Mouse (Mus musculus): ENCODE data around the gene Treml2. TPM values are rescaled to one million over a fixed set of nuclear protein-coding genes. Genes with fewer than 3 reads are reported as not detected.
"Not testable (repeated sequence)": the region's sequence is repeated elsewhere in the genome, so short reads cannot be mapped to it uniquely, and the experiment has no call there.

The Treml2 gene
- polyA plus RNA-seq, 1 experiment from 2014 or later = 0.17 TPM

DNA sequence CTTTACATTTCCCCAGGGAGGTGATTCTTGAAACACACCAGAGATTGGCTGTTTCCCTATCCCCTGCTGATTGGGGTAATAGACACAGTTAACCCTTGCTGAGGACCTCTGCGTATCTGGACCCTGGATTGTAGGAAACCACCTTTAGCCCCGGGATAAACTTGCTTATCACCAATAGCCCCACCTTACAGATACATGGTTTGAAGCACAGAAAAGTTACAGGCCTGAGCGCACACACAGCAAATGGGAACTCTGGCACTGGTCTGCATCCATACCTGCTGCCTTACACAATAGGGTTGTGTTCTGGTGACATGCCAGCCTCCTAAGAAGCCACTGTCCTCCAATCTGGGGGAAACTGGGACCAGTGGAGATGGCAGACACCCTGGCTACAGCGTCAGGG, 46.5 kb downstream of the Treml2 start:
- no peaks in the 10 kb centered on the region for H3K36me3 ChIP-seq (ENCODE audit: control insufficient read depth, insufficient read depth, low read length)
- WGBS = 83% methylated on average over 4 of the region's 4 CpGs
- H3K27ac ChIP-seq (ENCODE audit: low read length) = no peak overlapping the region

DNA sequence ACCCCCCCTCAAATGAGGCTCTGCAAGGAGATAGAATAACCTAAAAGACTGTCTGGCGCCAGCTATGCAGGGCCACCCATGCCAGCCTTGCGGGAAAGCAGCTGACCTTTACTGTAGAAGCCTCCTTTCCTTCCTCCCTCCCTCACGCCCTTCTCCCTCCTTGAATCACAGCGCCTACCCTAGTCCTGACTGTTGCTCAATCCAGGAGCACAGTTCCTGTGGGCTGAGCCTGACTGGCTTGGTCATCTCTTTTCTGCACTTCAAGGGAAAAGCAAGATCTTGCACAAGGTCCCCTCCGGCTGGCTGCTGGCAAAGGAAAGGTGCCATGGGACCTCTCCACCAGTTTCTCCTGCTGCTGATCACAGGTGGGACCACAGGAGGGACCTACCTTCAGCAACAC, 46.9 kb downstream of the Treml2 start, which contains the start of gene Trem2:
Trem2 (plus strand) TSS at position 171 of the 400 bp plus-strand sequence.
- Histone ChIP-seq H3K9me3 (ENCODE audit: control insufficient read depth, low read depth, low read length) (no peaks in the 10 kb centered on the region), H3K9ac (replicated peaks; ENCODE audit: low read depth, low read length) (no peak within 1 kb of the TSS), H3K4me1 (ENCODE audit: control insufficient read depth, insufficient read depth, low read length) (no peaks in the 10 kb centered on the region), H3K4me2 (replicated peaks; ENCODE audit: low read depth, low read length) (no peak within 1 kb of the TSS), H3K4me3 (ENCODE audit: low read depth, low read length) (no peak within 1 kb of the TSS), H3K36me3 (ENCODE audit: control insufficient read depth, insufficient read depth, low read length) (no peaks in the 10 kb centered on the region), H3K27me3 (ENCODE audit: control insufficient read depth, insufficient read depth, low read length) (no peaks in the 10 kb centered on the region), H3K27ac (ENCODE audit: low read length) (no peak within 1 kb of the TSS)
- WGBS = 71% methylated on average over 5 of the region's 5 CpGs
- no peak for ATAC-seq (ENCODE audit: insufficient number of reproducible peaks, insufficient read depth, low FRiP score, low read depth)

More for the DNA sequence above, 46.5 kb downstream of the Treml2 start:
- Histone ChIP-seq H3K4me3 (ENCODE audit: low read depth, low read length) (no peak overlapping the region), H3K4me1 (ENCODE audit: control insufficient read depth, insufficient read depth, low read length) (no peaks in the 10 kb centered on the region), H3K9ac (replicated peaks; ENCODE audit: low read depth, low read length) (no peak overlapping the region), H3K9me3 (ENCODE audit: control insufficient read depth, low read depth, low read length) (no peaks in the 10 kb centered on the region), H3K4me2 (replicated peaks; ENCODE audit: low read depth, low read length) (no peak overlapping the region), H3K27me3 (ENCODE audit: control insufficient read depth, insufficient read depth, low read length) (no peaks in the 10 kb centered on the region)
- ATAC-seq (ENCODE audit: insufficient number of reproducible peaks, insufficient read depth, low FRiP score, low read depth) = no peak

DNA sequence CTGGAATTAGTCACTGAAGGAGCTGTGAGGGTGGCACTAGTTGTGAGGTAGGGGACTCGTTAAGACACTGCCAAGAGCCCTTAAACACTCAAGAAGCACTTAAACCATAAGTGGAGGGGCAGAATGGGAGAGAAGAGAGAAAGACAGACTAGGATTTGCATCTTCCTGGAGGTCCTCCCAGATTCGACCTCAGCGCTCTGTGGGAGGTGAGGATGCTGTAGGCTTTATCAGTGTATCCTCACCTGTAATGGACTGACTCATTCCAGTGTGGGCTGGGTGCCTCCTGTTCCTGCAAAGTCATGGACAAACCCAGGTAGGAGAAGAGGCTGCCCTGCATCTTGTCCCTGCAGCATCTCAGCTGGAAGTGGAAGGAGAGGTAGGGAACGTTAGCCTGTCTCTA, 47.5 kb downstream of the Treml2 start:
- ATAC-seq (ENCODE audit: insufficient number of reproducible peaks, insufficient read depth, low FRiP score, low read depth) = no peak
- H3K27ac ChIP-seq (ENCODE audit: low read length) = no peak overlapping the region
- H3K4me2 ChIP-seq (replicated peaks; ENCODE audit: low read depth, low read length) = no peak overlapping the region
- H3K27me3 ChIP-seq (ENCODE audit: control insufficient read depth, insufficient read depth, low read length) = no peaks in the 10 kb centered on the region
- no peaks in the 10 kb centered on the region for H3K36me3 ChIP-seq (ENCODE audit: control insufficient read depth, insufficient read depth, low read length)
- no peaks in the 10 kb centered on the region for H3K4me1 ChIP-seq (ENCODE audit: control insufficient read depth, insufficient read depth, low read length)
- H3K9ac ChIP-seq (replicated peaks; ENCODE audit: low read depth, low read length) = no peak overlapping the region
- WGBS = 61% methylated on average over 4 of the region's 4 CpGs
- H3K9me3 ChIP-seq (ENCODE audit: control insufficient read depth, low read depth, low read length) = no peaks in the 10 kb centered on the region
- H3K4me3 ChIP-seq (ENCODE audit: low read depth, low read length) = no peak overlapping the region

DNA sequence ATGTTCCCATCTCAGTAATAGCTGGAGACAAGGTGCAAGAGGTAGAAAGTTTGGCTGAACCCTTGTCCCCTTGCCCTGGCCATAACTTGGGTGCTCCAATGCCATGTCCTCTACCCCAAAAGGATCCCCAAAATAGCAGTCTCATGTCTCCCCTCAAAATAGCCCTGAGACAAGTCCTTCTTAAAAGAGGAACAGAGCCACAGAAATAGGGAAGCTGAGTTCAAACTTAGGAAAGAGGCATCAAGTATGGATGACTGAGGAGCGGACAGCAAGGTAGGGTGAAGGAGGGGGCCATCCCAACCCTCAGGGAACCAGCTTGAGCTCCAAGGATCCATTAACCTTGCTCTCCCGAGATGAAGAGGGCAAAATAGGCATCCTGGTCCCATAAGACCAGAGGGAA, 48.0 kb downstream of the Treml2 start:
- H3K9me3 ChIP-seq (ENCODE audit: control insufficient read depth, low read depth, low read length) = no peaks in the 10 kb centered on the region
- H3K4me1 ChIP-seq (ENCODE audit: control insufficient read depth, insufficient read depth, low read length) = no peaks in the 10 kb centered on the region
- H3K27me3 ChIP-seq (ENCODE audit: control insufficient read depth, insufficient read depth, low read length) = no peaks in the 10 kb centered on the region
- no peaks in the 10 kb centered on the region for H3K36me3 ChIP-seq (ENCODE audit: control insufficient read depth, insufficient read depth, low read length)
- WGBS = 71% methylated on average over 2 of the region's 2 CpGs
- H3K4me3 ChIP-seq (ENCODE audit: low read depth, low read length) = no peak overlapping the region
- no peak overlapping the region for H3K9ac ChIP-seq (replicated peaks; ENCODE audit: low read depth, low read length)
- no peak overlapping the region for H3K4me2 ChIP-seq (replicated peaks; ENCODE audit: low read depth, low read length)
- ATAC-seq (ENCODE audit: insufficient number of reproducible peaks, insufficient read depth, low FRiP score, low read depth) = no peak
- no peak overlapping the region for H3K27ac ChIP-seq (ENCODE audit: low read length)

DNA sequence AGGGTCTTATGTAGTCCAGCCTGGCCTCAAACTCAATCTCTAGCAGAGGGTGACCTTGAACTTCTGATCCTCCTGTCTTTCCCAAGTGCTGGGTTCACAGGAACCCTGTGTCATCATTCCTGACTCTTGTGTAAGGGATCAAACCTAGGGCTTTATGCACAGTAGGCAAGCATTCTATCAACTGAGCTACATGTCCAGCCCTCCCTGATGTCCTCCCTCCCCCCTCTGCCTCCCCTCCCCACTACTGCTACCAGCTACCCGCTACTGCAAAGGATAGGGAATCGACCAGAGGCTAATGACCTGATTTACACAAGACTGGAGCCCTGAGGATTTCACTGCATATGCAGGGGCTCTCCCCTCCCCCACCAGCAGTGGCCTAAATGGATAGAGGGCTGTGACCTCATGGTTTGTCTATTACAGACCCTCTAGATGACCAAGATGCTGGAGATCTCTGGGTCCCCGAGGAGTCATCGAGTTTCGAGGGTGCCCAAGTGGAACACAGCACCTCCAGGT, 51.4 kb downstream of the Treml2 start:
- Histone ChIP-seq H3K36me3 (ENCODE audit: control insufficient read depth, insufficient read depth, low read length) (no peaks in the 10 kb centered on the region), H3K9me3 (ENCODE audit: control insufficient read depth, low read depth, low read length) (no peaks in the 10 kb centered on the region), H3K4me3 (ENCODE audit: low read depth, low read length) (no peak overlapping the region), H3K4me1 (ENCODE audit: control insufficient read depth, insufficient read depth, low read length) (no peaks in the 10 kb centered on the region), H3K4me2 (replicated peaks; ENCODE audit: low read depth, low read length) (no peak overlapping the region), H3K9ac (replicated peaks; ENCODE audit: low read depth, low read length) (no peak overlapping the region), H3K27ac (ENCODE audit: low read length) (no peak overlapping the region), H3K27me3 (ENCODE audit: control insufficient read depth, insufficient read depth, low read length) (no peaks in the 10 kb centered on the region)
- WGBS = 79% methylated on average over 5 of the region's 5 CpGs
- ATAC-seq (ENCODE audit: insufficient number of reproducible peaks, insufficient read depth, low FRiP score, low read depth) = no peak

DNA sequence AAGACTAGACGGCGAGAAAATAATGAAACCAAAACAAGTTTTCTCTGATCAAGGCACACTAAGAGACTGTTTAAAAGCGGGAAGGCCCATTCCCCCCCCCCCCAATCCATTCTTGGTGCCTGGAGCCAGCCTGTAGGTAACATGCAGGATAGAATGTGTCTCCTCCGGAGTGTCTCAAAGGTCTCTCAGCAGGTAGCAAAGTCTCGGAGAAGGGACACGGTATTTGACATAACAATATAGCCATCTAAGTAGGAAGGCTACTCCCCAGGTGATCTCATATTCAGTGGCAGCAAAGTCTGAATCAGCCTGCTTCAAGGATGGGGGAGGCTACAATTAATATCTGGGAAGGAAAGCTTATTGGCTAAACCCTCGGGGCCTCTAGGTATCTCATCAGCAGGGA, 53.7 kb downstream of the Treml2 start:
- ATAC-seq (ENCODE audit: insufficient number of reproducible peaks, insufficient read depth, low FRiP score, low read depth); H3K9ac ChIP-seq (replicated peaks; ENCODE audit: low read depth, low read length); H3K4me2 ChIP-seq (replicated peaks; ENCODE audit: low read depth, low read length); H3K27me3 ChIP-seq (ENCODE audit: control insufficient read depth, insufficient read depth, low read length); H3K4me1 ChIP-seq (ENCODE audit: control insufficient read depth, insufficient read depth, low read length); H3K9me3 ChIP-seq (ENCODE audit: control insufficient read depth, low read depth, low read length); H3K36me3 ChIP-seq (ENCODE audit: control insufficient read depth, insufficient read depth, low read length); H3K4me3 ChIP-seq (ENCODE audit: low read depth, low read length); H3K27ac ChIP-seq (ENCODE audit: low read length): not testable (repeated sequence)
- 84% methylated on average over 7 of the region's 7 CpGs for WGBS

DNA sequence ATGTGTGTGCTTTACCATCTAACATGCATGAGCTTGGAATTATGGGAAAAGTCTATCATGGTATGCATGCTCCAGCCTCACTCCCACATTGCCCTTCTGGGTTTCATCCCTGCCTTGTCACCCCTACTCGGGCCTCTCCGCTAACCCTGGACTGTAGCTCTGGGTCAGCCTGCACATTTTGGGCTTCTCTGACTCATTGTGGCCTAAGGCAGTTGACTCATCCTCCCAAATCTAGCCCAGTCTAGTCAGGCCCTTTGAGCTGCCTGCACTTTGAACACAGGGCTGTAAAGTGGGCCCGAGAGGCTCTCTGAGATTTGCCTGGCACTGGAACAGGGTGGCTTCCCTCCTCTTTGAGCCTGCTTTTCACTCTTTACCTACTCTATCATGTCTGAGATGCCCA, 56.5 kb downstream of the Treml2 start:
- ATAC-seq (ENCODE audit: insufficient number of reproducible peaks, insufficient read depth, low FRiP score, low read depth) = no peak
- no peaks in the 10 kb centered on the region for H3K36me3 ChIP-seq (ENCODE audit: control insufficient read depth, insufficient read depth, low read length)

DNA sequence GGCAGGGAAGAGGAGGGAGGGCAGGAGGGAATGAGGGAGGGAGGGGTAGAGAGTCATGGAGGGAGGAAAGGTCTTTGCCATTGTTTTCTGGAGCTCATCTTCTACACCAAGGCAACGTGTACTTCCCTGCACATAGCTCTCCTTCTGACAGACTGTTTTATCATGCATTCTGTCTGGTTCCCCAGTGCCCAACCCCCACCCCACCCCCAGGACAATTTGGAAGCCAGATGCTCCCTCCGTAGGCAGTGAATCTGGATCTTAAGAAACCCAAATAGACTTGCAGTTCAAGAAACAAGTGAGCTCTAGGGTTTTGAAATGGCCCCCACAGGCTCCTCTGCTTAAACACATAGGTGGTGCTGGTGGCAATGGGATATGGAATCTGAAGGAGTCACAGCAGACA, 58.6 kb downstream of the Treml2 start:
- Histone ChIP-seq H3K9ac (replicated peaks; ENCODE audit: low read depth, low read length) (no peak overlapping the region), H3K9me3 (ENCODE audit: control insufficient read depth, low read depth, low read length) (no peaks in the 10 kb centered on the region), H3K4me2 (replicated peaks; ENCODE audit: low read depth, low read length) (no peak overlapping the region), H3K4me3 (ENCODE audit: low read depth, low read length) (no peak overlapping the region), H3K27ac (ENCODE audit: low read length) (no peak overlapping the region), H3K36me3 (ENCODE audit: control insufficient read depth, insufficient read depth, low read length) (no peaks in the 10 kb centered on the region), H3K4me1 (ENCODE audit: control insufficient read depth, insufficient read depth, low read length) (no peaks in the 10 kb centered on the region), H3K27me3 (ENCODE audit: control insufficient read depth, insufficient read depth, low read length) (no peaks in the 10 kb centered on the region)
- WGBS = 48% methylated on average over 2 of the region's 2 CpGs
- no peak for ATAC-seq (ENCODE audit: insufficient number of reproducible peaks, insufficient read depth, low FRiP score, low read depth)

More for the DNA sequence above, 56.5 kb downstream of the Treml2 start:
- Histone ChIP-seq H3K27me3 (ENCODE audit: control insufficient read depth, insufficient read depth, low read length) (no peaks in the 10 kb centered on the region), H3K4me2 (replicated peaks; ENCODE audit: low read depth, low read length) (no peak overlapping the region), H3K9ac (replicated peaks; ENCODE audit: low read depth, low read length) (no peak overlapping the region), H3K4me1 (ENCODE audit: control insufficient read depth, insufficient read depth, low read length) (no peaks in the 10 kb centered on the region), H3K4me3 (ENCODE audit: low read depth, low read length) (no peak overlapping the region), H3K9me3 (ENCODE audit: control insufficient read depth, low read depth, low read length) (no peaks in the 10 kb centered on the region), H3K27ac (ENCODE audit: low read length) (no peak overlapping the region)
- 88% methylated on average over 3 of the region's 3 CpGs for WGBS

DNA sequence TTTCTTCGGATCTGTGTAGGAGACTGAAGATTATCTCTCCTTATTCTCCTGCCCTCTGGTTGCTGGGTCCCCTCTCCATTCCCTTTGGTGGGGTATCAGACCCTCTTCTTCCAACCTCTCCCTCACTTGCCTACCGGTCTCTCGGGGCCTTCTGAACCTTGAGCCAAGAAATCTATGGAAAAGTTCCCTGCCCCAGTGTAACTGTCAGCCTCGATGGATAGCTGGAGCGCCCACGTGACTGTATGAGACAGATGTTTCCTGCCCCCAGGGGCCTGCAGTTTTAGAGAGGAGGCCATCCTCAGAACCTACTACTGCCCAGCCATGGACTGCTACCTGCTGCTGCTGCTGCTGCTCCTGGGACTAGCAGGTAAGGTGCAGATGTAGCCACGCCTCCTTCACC, 60.3 kb downstream of the Treml2 start, which contains the start of gene Treml1:
Treml1 (plus strand) TSS at position 301 of the 400 bp plus-strand sequence.
- H3K27me3 ChIP-seq (ENCODE audit: control insufficient read depth, insufficient read depth, low read length) = no peaks in the 10 kb centered on the region
- no peak within 1 kb of the TSS for H3K27ac ChIP-seq (ENCODE audit: low read length)
- no peak within 1 kb of the TSS for H3K4me2 ChIP-seq (replicated peaks; ENCODE audit: low read depth, low read length)
- no peaks in the 10 kb centered on the region for H3K36me3 ChIP-seq (ENCODE audit: control insufficient read depth, insufficient read depth, low read length)
- H3K4me1 ChIP-seq (ENCODE audit: control insufficient read depth, insufficient read depth, low read length) = no peaks in the 10 kb centered on the region
- H3K9me3 ChIP-seq (ENCODE audit: control insufficient read depth, low read depth, low read length) = no peaks in the 10 kb centered on the region
- 68% methylated on average over 7 of the region's 7 CpGs for WGBS
- no peak within 1 kb of the TSS for H3K4me3 ChIP-seq (ENCODE audit: low read depth, low read length)
- no peak for ATAC-seq (ENCODE audit: insufficient number of reproducible peaks, insufficient read depth, low FRiP score, low read depth)
- H3K9ac ChIP-seq (replicated peaks; ENCODE audit: low read depth, low read length) = no peak within 1 kb of the TSS
